Mouse (Mus musculus) MEL (cell line): ENCODE data around the gene BC049730.

Experiments used
- CHD1 ChIP-seq: IDR thresholded peaks from 2 replicates; pipeline ENCODE4 v1.6.1; 2012; ENCODE audit warnings: low read depth, mild to moderate bottlenecking, inconsistent platforms, low read length, improper control_type of control experiment
- CTCF ChIP-seq, 3 experiments: IDR thresholded peaks in 2 of 3; conservative IDR thresholded peaks in 1 of 3; 2 replicates each; pipeline ENCODE4 v1.5.1; 2011 to 2012; ENCODE audit warnings: low read length in 3 of 3, low read depth in 2 of 3, mild to moderate bottlenecking in 2 of 3, improper control_type of control experiment in 1 of 3, inconsistent platforms in 1 of 3, mixed read lengths in 1 of 3, moderate library complexity in 1 of 3; ENCODE audit not compliant: control insufficient read depth in 1 of 3, insufficient read depth in 1 of 3, poor library complexity in 1 of 3, severe bottlenecking in 1 of 3
- E2F4 ChIP-seq: IDR thresholded peaks from 2 replicates; pipeline ENCODE4 v1.6.1; 2011; ENCODE audit warnings: low read depth, low read length, improper control_type of control experiment, borderline replicate concordance
- KAT2A ChIP-seq: conservative IDR thresholded peaks from 2 replicates; pipeline ENCODE4 v1.6.1; 2012; ENCODE audit warnings: low read depth, low read length, improper control_type of control experiment, inconsistent platforms
- MXI1 ChIP-seq: IDR thresholded peaks from 2 replicates; pipeline ENCODE4 v1.6.1; 2011; ENCODE audit warnings: mild to moderate bottlenecking, low read depth, low read length, improper control_type of control experiment
- POLR2A ChIP-seq, 2 experiments: IDR thresholded peaks; 2 replicates each; pipeline ENCODE4 v1.6.1; 2011 to 2012; ENCODE audit warnings: low read length in 2 of 2, mild to moderate bottlenecking in 2 of 2, control low read depth in 1 of 2, improper control_type of control experiment in 1 of 2, low read depth in 1 of 2, moderate library complexity in 1 of 2; ENCODE audit not compliant: control insufficient read depth in 1 of 2, insufficient read depth in 1 of 2, poor library complexity in 1 of 2
- SIN3A ChIP-seq: IDR thresholded peaks from 2 replicates; pipeline ENCODE4 v1.6.1; 2012; ENCODE audit warnings: low read length, improper control_type of control experiment, inconsistent platforms
- TAL1 ChIP-seq: IDR thresholded peaks from 2 replicates; pipeline ENCODE4 v1.6.1; 2012; ENCODE audit warnings: mild to moderate bottlenecking, inconsistent platforms, low read length, moderate library complexity, mixed read lengths
- TCF12 ChIP-seq: IDR thresholded peaks from 2 replicates; pipeline ENCODE4 v1.6.1; 2014; ENCODE audit warnings: low read depth, mild to moderate bottlenecking, inconsistent platforms, low read length, improper control_type of control experiment, moderate library complexity
- ZNF384 ChIP-seq: IDR thresholded peaks from 2 replicates; pipeline ENCODE4 v1.6.1; 2012; ENCODE audit warnings: low read depth, mild to moderate bottlenecking, inconsistent platforms, low read length, improper control_type of control experiment

GRCm38 (mm10) chr7:24662575-24662974 lies 46.5 kb upstream of the BC049730 start:
- TF ChIP-seq TCF12: no peak
- no peak for TF ChIP-seq KAT2A
- no peak for TF ChIP-seq ZNF384
- no peak for TF ChIP-seq CHD1
- TF ChIP-seq CTCF (IDR thresholded peaks at IDR 0.05 in 2 of 3, conservative IDR thresholded peaks at IDR 0.05 in 1 of 3; ENCODE audit: control insufficient read depth in 1 of 3, insufficient read depth in 1 of 3, low read depth in 2 of 3, low read length in 3 of 3, poor library complexity in 1 of 3, severe bottlenecking in 1 of 3): peak; percentile 81 to 99 (median 94)
- TF ChIP-seq POLR2A (IDR thresholded peaks at IDR 0.05; ENCODE audit: control insufficient read depth in 1 of 2, insufficient read depth in 1 of 2, low read depth in 1 of 2, low read length in 2 of 2, poor library complexity in 1 of 2): no peak; a peak in 1 of 4 replicates
- TF ChIP-seq E2F4: no peak
- peak; percentile 58 for TF ChIP-seq SIN3A
- no peak; the same call in 1 of the 2 replicates for TF ChIP-seq TAL1
- TF ChIP-seq MXI1: peak; percentile 66
